Mouse (Mus musculus): ENCODE results near the gene Ppfibp1. TPM values are rescaled to one million over a fixed set of nuclear protein-coding genes. Genes with fewer than 3 reads are reported as not detected.
A peak's percentile ranks its signal among the peaks of the same experiment; 100 is the strongest.

Gene Ppfibp1
- total and polyA plus RNA-seq, 2 experiments, result 6.9 to 20.8 TPM

- 3% methylated on average over 66 of the region's 66 CpGs for WGBS
- DNase-seq (ENCODE audit: extremely low read depth, low read depth, low spot score), result peak; percentile 77
- H3K4me3 ChIP-seq (ENCODE audit: insufficient read depth, low read depth, low read length), result peak within 1 kb of the TSS; percentile 96
- no peaks in the 10 kb centered on the region; the same call in 1 of the 2 replicates for H3K79me2 ChIP-seq (ENCODE audit: control insufficient read depth, insufficient read depth, low read length)
- peaks cover 2% of the 10 kb centered on the region for H3K4me1 ChIP-seq (ENCODE audit: control insufficient read depth, insufficient read depth, low read length)
- peak within 1 kb of the TSS; percentile 97 for H3K9ac ChIP-seq (ENCODE audit: low read depth, low read length)
- peak within 1 kb of the TSS; percentile 81 for H3K27ac ChIP-seq (replicated peaks; ENCODE audit: insufficient read depth, low read depth, low read length)
- TF ChIP-seq POLR2A (IDR thresholded peaks at IDR 0.05; ENCODE audit: extremely low read depth, insufficient read depth, low read length) (peak; percentile 88), CTCF (IDR thresholded peaks at IDR 0.05; ENCODE audit: low read depth, low read length) (no peak)
- peaks cover 5% of the 10 kb centered on the region; the same call in 1 of the 2 replicates for H3K36me3 ChIP-seq (ENCODE audit: control insufficient read depth, insufficient read depth, low read length)
- H3K27me3 ChIP-seq (ENCODE audit: control insufficient read depth, insufficient read depth, low read length), result no peaks in the 10 kb centered on the region
Observed at GRCm38 (mm10) chr6:147042291-147043290, 154.3 kb downstream of the Ppfibp1 start, which contains the start of gene Mrps35. TSS of gene Mrps35 (plus strand) at chr6:147042764.

GRCm38 (mm10) chr6:147043633-147044032, 155.3 kb downstream of the Ppfibp1 start:
- no peaks in the 10 kb centered on the region for H3K27me3 ChIP-seq (ENCODE audit: control insufficient read depth, insufficient read depth, low read length)
- peaks cover 2% of the 10 kb centered on the region for H3K4me1 ChIP-seq (ENCODE audit: control insufficient read depth, insufficient read depth, low read length)
- no peak overlapping the region; the same call in none of the 2 replicates for H3K4me3 ChIP-seq (ENCODE audit: insufficient read depth, low read depth, low read length)
- TF ChIP-seq POLR2A (IDR thresholded peaks at IDR 0.05; ENCODE audit: extremely low read depth, insufficient read depth, low read length) (no peak), CTCF (IDR thresholded peaks at IDR 0.05; ENCODE audit: low read depth, low read length) (no peak)
- DNase-seq (ENCODE audit: extremely low read depth, low read depth, low spot score), result no peak
- H3K36me3 ChIP-seq (ENCODE audit: control insufficient read depth, insufficient read depth, low read length), result peaks cover 13% of the 10 kb centered on the region; the same call in 1 of the 2 replicates
- WGBS, result 47% methylated on average over 7 of the region's 7 CpGs
- no peak overlapping the region for H3K9ac ChIP-seq (ENCODE audit: low read depth, low read length)
- no peaks in the 10 kb centered on the region; the same call in 1 of the 2 replicates for H3K79me2 ChIP-seq (ENCODE audit: control insufficient read depth, insufficient read depth, low read length)
- H3K27ac ChIP-seq (replicated peaks; ENCODE audit: insufficient read depth, low read depth, low read length), result no peak overlapping the region

GRCm38 (mm10) chr6:147049239-147049805, 161.0 kb downstream of the Ppfibp1 start:
- TF ChIP-seq CTCF (IDR thresholded peaks at IDR 0.05; ENCODE audit: low read depth, low read length), result no peak
- no peak for TF ChIP-seq POLR2A (IDR thresholded peaks at IDR 0.05; ENCODE audit: extremely low read depth, insufficient read depth, low read length)
- Histone ChIP-seq H3K4me3 (ENCODE audit: insufficient read depth, low read depth, low read length) (no peak overlapping the region), H3K27me3 (ENCODE audit: control insufficient read depth, insufficient read depth, low read length) (no peaks in the 10 kb centered on the region), H3K9ac (ENCODE audit: low read depth, low read length) (no peak overlapping the region), H3K27ac (replicated peaks; ENCODE audit: insufficient read depth, low read depth, low read length) (no peak overlapping the region), H3K79me2 (ENCODE audit: control insufficient read depth, insufficient read depth, low read length) (0 out of 2 replicates have a peak, but pooled peaks cover 4% of the 10 kb centered on the region), H3K4me1 (ENCODE audit: control insufficient read depth, insufficient read depth, low read length) (no peaks in the 10 kb centered on the region), H3K36me3 (ENCODE audit: control insufficient read depth, insufficient read depth, low read length) (peaks cover 34% of the 10 kb centered on the region)
- DNase-seq (ENCODE audit: extremely low read depth, low read depth, low spot score), result no peak
- WGBS, result 96% methylated on average over 13 of the region's 13 CpGs

- peaks cover 43% of the 10 kb centered on the region for H3K36me3 ChIP-seq (ENCODE audit: control insufficient read depth, insufficient read depth, low read length)
- WGBS, result 96% methylated on average over 8 of the region's 8 CpGs
- no peak for DNase-seq (ENCODE audit: extremely low read depth, low read depth, low spot score)
- H3K79me2 ChIP-seq (ENCODE audit: control insufficient read depth, insufficient read depth, low read length), result 0 out of 2 replicates have a peak, but pooled peaks cover 4% of the 10 kb centered on the region
- no peak overlapping the region for H3K27ac ChIP-seq (replicated peaks; ENCODE audit: insufficient read depth, low read depth, low read length)
- no peak overlapping the region for H3K4me3 ChIP-seq (ENCODE audit: insufficient read depth, low read depth, low read length)
- H3K27me3 ChIP-seq (ENCODE audit: control insufficient read depth, insufficient read depth, low read length), result no peaks in the 10 kb centered on the region
- H3K9ac ChIP-seq (ENCODE audit: low read depth, low read length), result no peak overlapping the region
- no peaks in the 10 kb centered on the region for H3K4me1 ChIP-seq (ENCODE audit: control insufficient read depth, insufficient read depth, low read length)
- TF ChIP-seq CTCF (IDR thresholded peaks at IDR 0.05; ENCODE audit: low read depth, low read length), result no peak
- no peak for TF ChIP-seq POLR2A (IDR thresholded peaks at IDR 0.05; ENCODE audit: extremely low read depth, insufficient read depth, low read length)
Observed at GRCm38 (mm10) chr6:147051666-147052065, 163.4 kb downstream of the Ppfibp1 start.

- Histone ChIP-seq H3K36me3 (ENCODE audit: control insufficient read depth, insufficient read depth, low read length) (peaks cover 49% of the 10 kb centered on the region), H3K4me1 (ENCODE audit: control insufficient read depth, insufficient read depth, low read length) (no peaks in the 10 kb centered on the region), H3K27ac (replicated peaks; ENCODE audit: insufficient read depth, low read depth, low read length) (no peak overlapping the region), H3K27me3 (ENCODE audit: control insufficient read depth, insufficient read depth, low read length) (no peaks in the 10 kb centered on the region), H3K79me2 (ENCODE audit: control insufficient read depth, insufficient read depth, low read length) (0 out of 2 replicates have a peak, but pooled peaks cover 4% of the 10 kb centered on the region), H3K9ac (ENCODE audit: low read depth, low read length) (no peak overlapping the region), H3K4me3 (ENCODE audit: insufficient read depth, low read depth, low read length) (no peak overlapping the region)
- WGBS, result 94% methylated on average over 9 of the region's 9 CpGs
- DNase-seq (ENCODE audit: extremely low read depth, low read depth, low spot score), result no peak
- no peak for TF ChIP-seq CTCF (IDR thresholded peaks at IDR 0.05; ENCODE audit: low read depth, low read length)
- TF ChIP-seq POLR2A (IDR thresholded peaks at IDR 0.05; ENCODE audit: extremely low read depth, insufficient read depth, low read length), result no peak
Observed at GRCm38 (mm10) chr6:147052440-147052839, 164.2 kb downstream of the Ppfibp1 start.
